Mouse (Mus musculus) CH12.LX (cell line): Measurements from ENCODE around the gene Crtc1.
A peak's percentile ranks its signal among the peaks of the same experiment; 100 is the strongest.

ENCODE experiments used
- CTCF ChIP-seq, 2 experiments: IDR thresholded peaks in 1 of 2; conservative IDR thresholded peaks in 1 of 2; 2 replicates each; pipeline ENCODE4 v1.5.1; 2011 to 2012; ENCODE audit warnings: low read depth in 2 of 2, low read length in 2 of 2, improper control_type of control experiment in 1 of 2, inconsistent platforms in 1 of 2, mild to moderate bottlenecking in 1 of 2, moderate library complexity in 1 of 2
- POLR2A ChIP-seq: IDR thresholded peaks from 2 replicates; pipeline ENCODE4 v1.6.1; 2011; ENCODE audit warnings: low read depth, mild to moderate bottlenecking, improper control_type of control experiment, low read length
- TCF12 ChIP-seq: IDR thresholded peaks from 2 replicates; pipeline ENCODE4 v1.6.1; 2014; ENCODE audit warnings: low read depth, mild to moderate bottlenecking, inconsistent platforms, low read length, improper control_type of control experiment

DNA sequence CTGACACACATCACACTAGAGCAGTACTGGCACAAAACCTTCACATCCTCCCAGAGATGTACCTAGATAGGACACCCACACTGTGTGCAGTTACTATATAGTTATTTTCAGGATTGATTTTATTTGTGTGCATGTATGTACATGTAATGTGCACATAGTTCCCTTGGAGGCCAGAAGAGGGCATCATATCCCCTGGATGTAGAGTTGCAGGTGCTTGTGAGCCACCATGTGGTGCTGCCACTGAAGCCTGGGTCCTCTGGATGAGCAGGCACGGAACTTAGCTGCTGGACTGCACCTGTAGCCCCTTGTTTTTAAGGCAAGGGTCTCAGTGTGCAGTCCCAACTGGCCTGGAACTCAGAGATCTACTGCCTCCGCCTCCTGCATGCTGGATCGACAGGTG, 35.2 kb downstream of the Crtc1 start:
- TF ChIP-seq CTCF (conservative IDR thresholded peaks at IDR 0.05 in 1 of 2, IDR thresholded peaks at IDR 0.05 in 1 of 2; ENCODE audit: low read depth in 2 of 2, low read length in 2 of 2) (peak in 1 of 2 experiments; percentile 36; a peak in 2 of 4 replicates), TCF12 (no peak), POLR2A (no peak)
